Mouse (Mus musculus) lung, embryonic 14.5 days (tissue): ENCODE data around the gene Arpp21. TPM values are rescaled to one million over a fixed set of nuclear protein-coding genes. Genes with fewer than 3 reads are reported as not detected.

Experiments
- ATAC-seq: fragments of 200-750 bp; cut with Nextera tagmentation; 2 replicates; pipeline ENCODE4 v1.8.0; 2017; ENCODE audit warnings: mild to moderate bottlenecking, moderate TSS enrichment, moderate library complexity; ENCODE audit not compliant: insufficient read depth
- DNase-seq: peaks from one replicate; pipeline ENCODE4 v3.0.0-alpha.2; 2015
- H3K27ac ChIP-seq: fragments of 300-500 bp; sonication (generic); 2 replicates; pipeline ENCODE4 v1.5.1; 2014; ENCODE audit warnings: low read depth, mild to moderate bottlenecking, moderate library complexity
- H3K27me3 ChIP-seq: fragments of 300-500 bp; sonication (generic); 2 replicates; pipeline ENCODE4 v1.6.1; 2014; ENCODE audit warnings: low read length, control low read depth; ENCODE audit not compliant: insufficient read depth
- H3K36me3 ChIP-seq: fragments of 300-500 bp; sonication (generic); 2 replicates; pipeline ENCODE4 v1.6.1; 2014; ENCODE audit warnings: control low read depth; ENCODE audit not compliant: insufficient read depth
- H3K4me1 ChIP-seq: fragments of 300-500 bp; sonication (generic); 2 replicates; pipeline ENCODE4 v1.6.1; 2014; ENCODE audit warnings: antibody characterized with exemption, control low read depth; ENCODE audit not compliant: insufficient read depth
- H3K4me2 ChIP-seq: fragments of 300-500 bp; sonication (generic); 2 replicates; pipeline ENCODE4 v1.6.1; 2014; ENCODE audit warnings: mild to moderate bottlenecking
- H3K4me3 ChIP-seq: fragments of 300-500 bp; sonication (generic); 2 replicates; pipeline ENCODE4 v1.5.1; 2014; ENCODE audit warnings: low read depth, low read length
- H3K9ac ChIP-seq: fragments of 300-500 bp; sonication (generic); 2 replicates; pipeline ENCODE4 v1.6.1; 2014
- H3K9me3 ChIP-seq: fragments of 300-500 bp; sonication (generic); 2 replicates; pipeline ENCODE4 v1.6.1; 2016; ENCODE audit warnings: low read depth, low read length, control low read depth
- CTCF ChIP-seq: IDR thresholded peaks from 2 replicates; pipeline ENCODE4 v1.5.1; 2016; ENCODE audit warnings: antibody characterized with exemption, low read depth
- WGBS: fragments of 180-500 bp; shearing (Covaris S2); extraction: QIAGEN DNeasy Blood & Tissue Kit; methylation state at CpG from one replicate; pipeline ENCODE4 v1.1.7; 2014; 5-methylcytosine and 5-hydroxymethylcytosine counted together
- polyA plus RNA-seq: library from polyadenylated mRNA; unstranded; fragments of >200 nt; fragmentation: Nextera tagmentation; extraction: Ambion mirVana; gene quantifications from 2 replicates; pipeline ENCODE4 v1.2.1, GENCODE M21; 2014

The Arpp21 gene
- polyA plus RNA-seq, 1 experiment from 2014 or later = 0.18 TPM

- ATAC-seq = no peak
- no peak for DNase-seq
- H3K27me3 ChIP-seq = peaks cover 48% of the 10 kb centered on the region
- H3K4me1 ChIP-seq = no peaks in the 10 kb centered on the region
- TF ChIP-seq CTCF = no peak
- H3K4me2 ChIP-seq = no peak overlapping the region
- H3K36me3 ChIP-seq = no peaks in the 10 kb centered on the region
- no peak overlapping the region for H3K27ac ChIP-seq
- 59% methylated on average over 4 of the region's 4 CpGs for WGBS
- no peak overlapping the region for H3K9ac ChIP-seq
- H3K4me3 ChIP-seq = no peak overlapping the region
- no peaks in the 10 kb centered on the region for H3K9me3 ChIP-seq
These were observed 4.9 kb downstream of the Arpp21 start for GRCm38 (mm10) chr9:112230716-112231361.

GRCm38 (mm10) chr9:112228470-112228869, 7.3 kb downstream of the Arpp21 start:
- no peak overlapping the region for H3K4me2 ChIP-seq
- 84% methylated on average over 3 of the region's 3 CpGs for WGBS
- no peak overlapping the region for H3K27ac ChIP-seq
- peaks cover 24% of the 10 kb centered on the region for H3K27me3 ChIP-seq
- ATAC-seq (no peak), DNase-seq (no peak)
- H3K9me3 ChIP-seq = no peaks in the 10 kb centered on the region
- no peak overlapping the region for H3K4me3 ChIP-seq
- H3K4me1 ChIP-seq = no peaks in the 10 kb centered on the region
- H3K36me3 ChIP-seq = no peaks in the 10 kb centered on the region
- H3K9ac ChIP-seq = no peak overlapping the region
- TF ChIP-seq CTCF = no peak

- DNase-seq (peak; percentile 17), ATAC-seq (no peak)
- Histone ChIP-seq H3K27ac (no peak overlapping the region), H3K9ac (no peak overlapping the region), H3K9me3 (no peaks in the 10 kb centered on the region), H3K36me3 (no peaks in the 10 kb centered on the region), H3K27me3 (peaks cover 13% of the 10 kb centered on the region), H3K4me3 (no peak overlapping the region), H3K4me1 (no peaks in the 10 kb centered on the region), H3K4me2 (no peak overlapping the region)
- 36% methylated on average over 13 of the region's 13 CpGs for WGBS
- no peak for TF ChIP-seq CTCF
These were observed 8.6 kb downstream of the Arpp21 start for GRCm38 (mm10) chr9:112227174-112227573.

GRCm38 (mm10) chr9:112226511-112226910, 9.2 kb downstream of the Arpp21 start:
- ATAC-seq (no peak), DNase-seq (no peak)
- 21% methylated on average over 1 of the region's 1 CpGs for WGBS
- Histone ChIP-seq H3K4me3 (no peak overlapping the region), H3K27me3 (peaks cover 7% of the 10 kb centered on the region), H3K27ac (no peak overlapping the region), H3K9ac (no peak overlapping the region), H3K4me2 (no peak overlapping the region), H3K9me3 (no peaks in the 10 kb centered on the region), H3K36me3 (no peaks in the 10 kb centered on the region), H3K4me1 (no peaks in the 10 kb centered on the region)
- no peak for TF ChIP-seq CTCF

GRCm38 (mm10) chr9:112225046-112225445, 10.7 kb downstream of the Arpp21 start:
- Histone ChIP-seq H3K27ac (no peak overlapping the region), H3K4me1 (no peaks in the 10 kb centered on the region), H3K27me3 (no peaks in the 10 kb centered on the region), H3K9me3 (no peaks in the 10 kb centered on the region), H3K4me3 (no peak overlapping the region), H3K9ac (no peak overlapping the region), H3K4me2 (no peak overlapping the region), H3K36me3 (no peaks in the 10 kb centered on the region)
- DNase-seq (no peak), ATAC-seq (no peak)
- 75% methylated on average over 2 of the region's 2 CpGs for WGBS
- no peak for TF ChIP-seq CTCF

- Histone ChIP-seq H3K27ac (no peak overlapping the region), H3K27me3 (no peaks in the 10 kb centered on the region), H3K9me3 (no peaks in the 10 kb centered on the region), H3K4me2 (no peak overlapping the region), H3K4me3 (no peak overlapping the region), H3K36me3 (no peaks in the 10 kb centered on the region), H3K4me1 (no peaks in the 10 kb centered on the region), H3K9ac (no peak overlapping the region)
- TF ChIP-seq CTCF = no peak
- 79% methylated on average over 8 of the region's 8 CpGs for WGBS
- ATAC-seq (no peak), DNase-seq (no peak)
These were observed 16.4 kb downstream of the Arpp21 start for GRCm38 (mm10) chr9:112219372-112219771.

GRCm38 (mm10) chr9:112218237-112218636, 17.5 kb downstream of the Arpp21 start:
- no peak overlapping the region for H3K4me3 ChIP-seq
- H3K9ac ChIP-seq = no peak overlapping the region
- no peak for TF ChIP-seq CTCF
- H3K27me3 ChIP-seq = no peaks in the 10 kb centered on the region
- DNase-seq = no peak
- WGBS = 72% methylated on average over 3 of the region's 3 CpGs
- ATAC-seq = no peak
- H3K4me2 ChIP-seq = no peak overlapping the region
- no peaks in the 10 kb centered on the region for H3K4me1 ChIP-seq
- no peaks in the 10 kb centered on the region for H3K9me3 ChIP-seq
- H3K36me3 ChIP-seq = no peaks in the 10 kb centered on the region
- H3K27ac ChIP-seq = no peak overlapping the region
